Mouse (Mus musculus) heart, adult 2 months (tissue): ENCODE measurements around the gene Ufd1.

Source experiments
- CTCF ChIP-seq: fragments of 200-600 bp; IDR thresholded peaks from 2 replicates; pipeline ENCODE4 v1.8.1; 2022; ENCODE audit warnings: antibody characterized with exemption, mild to moderate bottlenecking, moderate library complexity
- EP300 ChIP-seq: fragments of 200-500 bp; IDR thresholded peaks from 2 replicates; pipeline ENCODE4 v1.6.1; 2011; ENCODE audit warnings: low read depth, low read length, control low read depth; ENCODE audit not compliant: insufficient read depth
- POLR2A ChIP-seq: fragments of 200-500 bp; IDR thresholded peaks from 2 replicates; pipeline ENCODE4 v1.6.1; 2011; ENCODE audit warnings: mild to moderate bottlenecking, low read depth, low read length, control low read depth; ENCODE audit not compliant: insufficient read depth

DNA sequence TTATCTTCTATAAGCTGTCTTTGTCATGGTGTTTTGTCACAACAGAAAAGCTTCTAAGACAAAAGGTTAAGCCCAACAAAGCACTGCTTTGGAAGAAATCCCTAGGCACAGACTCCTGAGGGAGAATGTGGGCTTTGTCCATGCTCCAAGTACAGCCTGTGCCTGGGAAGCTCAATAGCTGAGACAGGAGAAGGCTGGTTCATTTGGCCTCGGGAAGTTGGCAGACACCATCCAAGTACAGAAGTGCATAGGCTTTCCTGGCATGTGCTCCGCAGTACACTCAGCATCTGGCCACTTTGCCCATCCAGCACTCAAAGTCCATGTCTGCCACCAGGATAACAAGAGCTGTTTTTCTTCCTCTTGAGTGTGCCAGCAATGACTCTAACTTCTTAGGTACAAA is 5.8 kb upstream of the Ufd1 start:
- TF ChIP-seq CTCF: no peak
- no peak for TF ChIP-seq POLR2A
- TF ChIP-seq EP300: no peak
